Mouse (Mus musculus) MN1 (cell line): ENCODE data around the gene Efhd2.

ENCODE experiments used
- DNase-seq: peaks from one replicate; pipeline ENCODE4 v3.0.0-alpha.2; 2016; ENCODE audit warnings: low spot score

Gene Efhd2

DNA sequence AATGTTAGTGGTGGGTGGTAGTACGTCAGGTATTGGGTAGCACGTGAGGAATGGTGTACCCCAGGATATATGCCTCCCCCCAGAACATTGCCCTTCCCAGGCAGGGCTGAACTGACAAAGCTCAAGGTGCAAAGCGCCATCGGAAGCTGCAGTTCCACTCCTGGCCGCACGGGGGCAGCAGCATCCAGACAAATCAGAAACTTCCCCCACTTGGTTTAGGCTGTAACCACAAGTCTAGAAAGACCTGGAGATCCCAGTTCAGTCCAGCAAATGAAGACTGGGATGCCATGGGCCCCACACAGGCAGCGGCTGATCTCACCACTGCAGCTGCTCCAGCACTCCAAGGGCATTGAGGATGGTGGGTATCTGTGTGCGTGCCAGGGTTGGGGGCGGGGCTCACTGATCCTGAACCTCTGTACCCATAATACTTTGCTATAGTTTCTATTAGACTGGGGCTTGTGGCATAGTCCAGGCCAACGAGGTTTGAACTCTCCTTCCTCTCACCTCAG lies 17.2 kb downstream of the Efhd2 start:
- DNase-seq, result peak; percentile 72

DNA sequence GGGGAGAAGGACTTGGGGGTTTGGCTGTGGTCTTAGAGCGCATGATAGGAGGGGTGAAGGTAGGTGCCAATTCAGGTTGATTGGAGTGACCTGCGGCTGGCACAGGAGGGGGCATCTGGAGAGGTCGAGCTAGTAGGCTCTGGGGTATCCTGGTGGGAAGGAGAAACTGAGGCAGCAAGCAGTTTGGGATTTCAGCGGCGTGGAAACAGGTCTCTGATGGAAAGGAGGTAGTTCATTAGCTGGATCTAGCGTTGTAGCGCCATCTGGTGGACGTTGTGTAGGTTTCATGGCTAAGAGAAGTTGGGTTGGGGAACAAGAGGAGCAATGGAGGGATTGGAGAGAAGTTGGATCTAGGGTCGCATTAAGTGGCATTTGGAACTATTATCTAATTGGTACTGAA lies 21.3 kb downstream of the Efhd2 start:
- DNase-seq, result no peak

- DNase-seq, result no peak
Measured at GRCm38 (mm10) chr4:141845999-141846398, 28.7 kb downstream of the Efhd2 start, which contains the start of gene Ctrc. Gene Ctrc, minus strand, starts transcription at chr4:141846359.

GRCm38 (mm10) chr4:141834536-141835095 lies 40.1 kb downstream of the Efhd2 start:
- no peak for DNase-seq

GRCm38 (mm10) chr4:141833911-141834310 lies 40.8 kb downstream of the Efhd2 start:
- no peak for DNase-seq

- no peak for DNase-seq
Measured at GRCm38 (mm10) chr4:141831361-141831760, 43.4 kb downstream of the Efhd2 start.

- no peak for DNase-seq
Measured at GRCm38 (mm10) chr4:141830381-141830780, 44.3 kb downstream of the Efhd2 start.

- no peak for DNase-seq
Measured at GRCm38 (mm10) chr4:141828177-141828576, 46.5 kb downstream of the Efhd2 start.

DNA sequence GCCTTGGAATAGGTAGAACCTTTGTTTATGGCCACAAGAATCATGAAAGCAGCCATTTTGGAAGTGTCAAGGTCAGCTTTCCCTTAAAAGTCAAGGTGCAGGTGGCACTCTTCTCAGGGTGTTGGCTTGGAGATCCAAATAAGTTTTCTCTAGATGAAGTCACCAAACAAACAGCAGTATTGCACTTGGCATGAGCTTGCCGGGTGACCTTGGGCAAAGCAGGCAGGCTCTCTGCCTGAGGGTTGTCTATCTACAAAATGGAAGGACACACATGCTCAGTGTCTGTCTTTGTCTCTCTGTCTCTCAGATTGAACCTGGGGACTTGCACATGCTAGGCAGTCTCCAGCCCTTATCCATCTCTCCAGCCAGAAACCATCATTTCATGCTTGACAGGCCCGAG lies 47.3 kb downstream of the Efhd2 start:
- DNase-seq, result no peak

GRCm38 (mm10) chr4:141826060-141826459 lies 48.7 kb downstream of the Efhd2 start, which contains the start of gene Cela2a:
Gene Cela2a, minus strand, starts transcription at chr4:141826160.
- no peak for DNase-seq

DNA sequence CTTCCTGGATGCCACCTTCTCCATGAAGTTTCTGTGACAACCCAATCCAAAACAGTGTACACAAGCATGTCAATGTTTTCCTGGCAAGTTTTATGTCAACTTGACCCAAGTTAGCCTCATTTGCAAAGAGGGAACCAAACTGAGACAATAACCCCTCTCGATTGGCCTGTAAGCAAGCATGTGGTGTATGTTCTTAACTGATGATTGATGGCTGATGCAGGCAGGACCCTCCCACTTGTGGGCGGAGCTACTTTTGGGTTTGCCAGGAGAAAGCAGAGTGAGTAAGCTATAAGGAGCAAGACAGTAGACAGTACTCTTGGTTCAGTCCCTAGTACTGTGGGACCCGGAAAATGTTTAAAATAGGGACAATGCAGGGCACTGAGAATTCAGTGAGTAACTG lies 51.7 kb downstream of the Efhd2 start:
- no peak for DNase-seq

DNA sequence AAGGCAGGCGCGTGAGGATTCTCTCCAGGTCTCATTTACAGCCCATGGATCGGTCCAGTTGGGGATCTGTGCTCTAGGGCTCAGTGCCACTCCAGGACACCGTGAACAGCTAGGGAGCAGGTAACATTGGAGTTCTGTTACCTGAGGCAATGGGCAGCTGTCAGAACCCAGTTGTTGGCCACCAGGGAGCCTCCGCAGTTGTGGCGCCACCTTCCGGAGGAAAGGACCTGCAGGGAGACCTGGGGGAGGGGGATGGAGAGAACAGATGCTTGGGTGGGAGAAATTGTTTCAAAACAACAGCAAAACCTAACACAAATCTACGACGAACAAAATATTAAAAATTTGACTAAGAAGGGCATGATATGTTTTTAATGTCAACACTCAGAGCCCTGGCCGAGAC lies 52.6 kb downstream of the Efhd2 start:
- DNase-seq, result no peak

- no peak for DNase-seq
Measured at GRCm38 (mm10) chr4:141821178-141821577, 53.5 kb downstream of the Efhd2 start.

GRCm38 (mm10) chr4:141819316-141819715 lies 55.4 kb downstream of the Efhd2 start:
- no peak for DNase-seq

DNA sequence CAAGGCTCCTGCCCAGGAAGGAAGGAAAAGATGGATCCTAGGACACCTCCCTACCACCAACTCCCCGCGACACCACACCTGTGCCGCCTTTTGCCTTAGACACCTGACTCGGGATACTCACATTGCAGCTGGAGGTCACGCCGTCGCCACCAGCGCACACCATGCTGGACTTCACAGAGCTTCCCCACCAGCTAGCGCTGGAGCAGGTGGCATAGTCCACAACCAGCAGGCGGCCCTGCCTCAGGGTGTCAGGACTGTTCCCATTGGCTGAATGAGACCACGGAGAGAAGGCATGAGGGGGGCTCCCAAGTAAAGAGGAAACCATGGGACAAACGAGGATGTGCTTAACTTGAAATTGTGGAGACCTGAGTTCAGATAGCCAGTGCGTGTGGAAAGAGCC lies 55.9 kb downstream of the Efhd2 start:
- no peak for DNase-seq

- DNase-seq, result no peak
Measured at GRCm38 (mm10) chr4:141817706-141818105, 57.0 kb downstream of the Efhd2 start.

DNA sequence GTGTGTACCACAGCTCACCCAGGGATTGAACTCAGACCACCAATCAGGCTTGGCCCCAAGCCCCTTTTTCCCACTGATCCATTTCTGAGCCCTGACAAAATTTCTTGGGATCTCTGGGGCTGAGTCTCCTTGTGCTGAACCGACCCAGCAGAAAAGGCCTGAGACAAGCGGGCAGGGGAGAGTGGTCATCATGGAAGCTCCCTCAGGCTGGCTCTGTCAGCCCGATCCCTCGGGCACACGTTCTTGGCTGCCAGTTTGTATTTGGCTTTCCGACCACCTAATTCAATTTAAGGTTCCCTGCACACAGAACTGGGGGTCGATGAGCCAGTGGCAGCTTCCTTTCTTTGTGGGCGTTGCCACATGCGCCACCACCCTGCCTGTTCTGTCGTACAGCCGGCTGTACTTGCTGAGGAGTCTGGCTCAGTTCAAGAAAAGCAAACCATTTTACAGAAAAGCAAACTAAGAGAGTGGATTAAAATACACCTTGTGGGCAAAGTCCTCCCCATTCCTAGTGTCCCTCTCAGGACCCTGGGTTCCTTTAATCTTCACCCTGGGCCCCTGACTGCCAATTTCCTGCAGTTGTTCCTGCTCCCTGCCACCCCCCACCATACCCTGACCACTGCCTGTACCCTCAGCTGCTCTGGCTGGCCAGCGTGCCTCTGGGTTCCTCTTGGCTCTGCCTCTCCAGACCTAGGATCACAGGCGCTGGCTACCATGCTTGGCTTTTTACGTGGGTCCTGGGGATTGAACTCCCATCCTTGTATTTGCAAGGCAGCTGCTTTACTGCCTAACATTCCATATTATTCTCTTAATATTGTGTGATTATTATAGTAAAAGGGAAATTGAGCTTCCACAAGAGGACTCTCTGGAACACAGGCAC lies 57.7 kb downstream of the Efhd2 start:
- no peak for DNase-seq

DNA sequence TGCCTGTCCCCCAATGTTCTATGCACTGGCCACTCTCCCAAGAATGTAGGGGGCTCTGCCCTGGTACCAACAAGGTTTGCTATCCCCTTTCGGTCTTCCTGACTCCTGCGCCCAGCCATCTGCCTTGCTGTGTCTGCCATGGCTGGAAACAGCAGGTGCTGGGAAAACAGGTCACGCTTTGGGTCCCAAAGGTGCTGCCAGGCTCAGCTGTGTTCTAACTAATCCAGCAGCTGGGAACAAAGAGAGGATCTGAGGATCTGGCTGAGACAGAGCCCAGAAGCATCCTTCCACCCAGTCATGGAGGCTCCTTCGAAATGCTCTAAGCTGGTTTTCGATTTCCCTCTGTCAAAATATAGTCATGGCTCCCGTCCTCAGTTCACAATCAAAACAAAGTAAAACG lies 58.5 kb downstream of the Efhd2 start:
- no peak for DNase-seq

DNA sequence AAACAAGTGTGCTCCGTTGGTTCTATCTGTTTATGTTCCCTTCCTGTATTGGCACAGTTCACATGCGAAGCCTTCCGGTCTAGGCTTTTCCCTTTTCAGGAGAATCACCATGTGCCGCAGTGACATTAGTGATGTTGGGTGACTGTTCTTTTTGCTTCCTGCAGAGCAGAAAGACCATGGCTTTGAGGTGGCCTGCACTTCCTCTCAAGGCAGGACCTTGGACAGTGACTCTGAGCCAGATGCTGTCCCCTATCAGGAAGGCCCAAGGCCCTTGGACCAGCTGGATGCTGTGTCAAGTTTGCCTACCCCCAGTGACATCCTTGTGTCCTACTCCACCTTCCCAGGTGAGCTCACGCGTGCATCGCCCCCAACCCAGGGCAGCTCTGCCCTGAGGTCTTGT lies 63.3 kb downstream of the Efhd2 start:
- DNase-seq, result no peak

- DNase-seq, result no peak
Measured at GRCm38 (mm10) chr4:141810975-141811374, 63.7 kb downstream of the Efhd2 start.

DNA sequence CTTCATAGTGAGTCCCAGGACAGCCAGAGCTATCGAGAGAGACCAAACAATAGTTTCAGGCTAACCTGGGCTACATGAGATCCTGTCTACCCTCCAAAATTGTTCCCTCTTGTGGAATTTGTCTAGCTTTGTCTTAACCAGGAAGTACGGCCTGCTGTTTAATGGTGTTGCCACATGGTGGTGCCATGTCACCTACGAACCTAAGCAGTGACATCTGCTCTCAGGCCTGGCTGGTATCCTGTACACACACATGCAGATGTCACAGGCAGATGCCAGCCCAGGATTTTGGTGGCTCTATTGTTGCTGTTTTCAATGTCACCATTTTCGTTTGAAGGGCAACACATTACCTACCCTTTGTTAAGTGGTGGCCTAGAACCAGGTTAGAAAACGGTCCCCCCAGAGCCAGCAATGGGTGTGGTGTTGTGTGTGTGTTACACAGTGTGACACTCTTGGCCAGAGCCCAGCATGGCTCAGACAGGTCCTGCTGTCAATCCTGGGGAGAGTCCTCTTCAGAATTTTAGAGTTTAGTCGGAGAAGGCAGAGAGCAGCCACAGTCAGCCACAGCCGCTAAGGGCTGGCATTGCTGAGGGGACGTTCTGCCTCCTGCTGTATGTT lies 64.8 kb downstream of the Efhd2 start:
- DNase-seq, result peak; percentile 68
